Mouse (Mus musculus) lung, embryonic 16.5 days (tissue): ENCODE measurements around the gene Ndc1. TPM values are rescaled to one million over a fixed set of nuclear protein-coding genes. Genes with fewer than 3 reads are reported as not detected.

Experiments
- ATAC-seq: fragments of 200-750 bp; cut with Nextera tagmentation; 2 replicates; pipeline ENCODE4 v1.8.0; 2017; ENCODE audit warnings: low read depth, mild to moderate bottlenecking, moderate library complexity
- H3K27ac ChIP-seq: fragments of 300-500 bp; sonication (generic); 2 replicates; pipeline ENCODE4 v1.5.1; 2014; ENCODE audit warnings: mild to moderate bottlenecking, control low read depth, low read length
- H3K27me3 ChIP-seq: fragments of 300-500 bp; sonication (generic); 2 replicates; pipeline ENCODE4 v1.6.1; 2014; ENCODE audit warnings: low read depth, low read length, mixed read lengths; ENCODE audit not compliant: control insufficient read depth, insufficient read depth
- H3K36me3 ChIP-seq: fragments of 300-500 bp; sonication (generic); 2 replicates; pipeline ENCODE4 v1.6.1; 2014; ENCODE audit warnings: low read length; ENCODE audit not compliant: control insufficient read depth, insufficient read depth
- H3K4me1 ChIP-seq: fragments of 300-500 bp; sonication (generic); replicated peaks from 2 replicates; pipeline ENCODE4 v1.6.1; 2014; ENCODE audit warnings: low read length, mixed read lengths; ENCODE audit not compliant: control insufficient read depth, insufficient read depth
- H3K4me2 ChIP-seq: fragments of 300-500 bp; sonication (generic); 2 replicates; pipeline ENCODE4 v1.6.1; 2014; ENCODE audit warnings: low read depth, low read length, control low read depth
- H3K4me3 ChIP-seq: fragments of 300-500 bp; sonication (generic); 2 replicates; pipeline ENCODE4 v1.5.1; 2014; ENCODE audit warnings: mild to moderate bottlenecking, low read length, control low read depth
- H3K9ac ChIP-seq: fragments of 300-500 bp; sonication (generic); 2 replicates; pipeline ENCODE4 v1.6.1; 2014; ENCODE audit warnings: low read length, control low read depth
- H3K9me3 ChIP-seq: fragments of 300-500 bp; sonication (generic); 2 replicates; pipeline ENCODE4 v1.6.1; 2016; ENCODE audit warnings: low read length; ENCODE audit not compliant: control insufficient read depth
- WGBS: fragments of 180-500 bp; shearing (Covaris S2); extraction: QIAGEN DNeasy Blood & Tissue Kit; methylation state at CpG from one replicate; pipeline ENCODE4 v1.1.7; 2014; 5-methylcytosine and 5-hydroxymethylcytosine counted together
- polyA plus RNA-seq: library from polyadenylated mRNA; unstranded; fragments of >200 nt; fragmentation: Nextera tagmentation; extraction: Ambion mirVana; gene quantifications from 2 replicates; pipeline ENCODE4 v1.2.1, GENCODE M21; 2015

Ndc1 gene
- polyA plus RNA-seq, 1 experiment from 2014 or later: 34.8 TPM

- 43% methylated on average over 16 of the region's 16 CpGs for WGBS
- H3K27me3 ChIP-seq: peaks cover 18% of the 10 kb centered on the region
- H3K9ac ChIP-seq: no peak overlapping the region
- H3K27ac ChIP-seq: no peak overlapping the region
- no peak for ATAC-seq
- H3K36me3 ChIP-seq: no peaks in the 10 kb centered on the region
- 0 out of 2 replicates have a peak, but pooled peaks cover 5% of the 10 kb centered on the region for H3K4me1 ChIP-seq
- H3K9me3 ChIP-seq: no peaks in the 10 kb centered on the region
- H3K4me3 ChIP-seq: no peak overlapping the region
- no peak overlapping the region for H3K4me2 ChIP-seq
Observed at GRCm38 (mm10) chr4:107442891-107443483, 75.4 kb downstream of the Ndc1 start.

GRCm38 (mm10) chr4:107443621-107444020 is 76.0 kb downstream of the Ndc1 start:
- Histone ChIP-seq H3K9me3 (no peaks in the 10 kb centered on the region), H3K27me3 (peaks cover 15% of the 10 kb centered on the region), H3K27ac (no peak overlapping the region), H3K4me1 (0 out of 2 replicates have a peak, but pooled peaks cover 5% of the 10 kb centered on the region), H3K4me2 (no peak overlapping the region), H3K9ac (no peak overlapping the region), H3K4me3 (no peak overlapping the region), H3K36me3 (no peaks in the 10 kb centered on the region)
- ATAC-seq: no peak
- 69% methylated on average over 11 of the region's 11 CpGs for WGBS

GRCm38 (mm10) chr4:107448481-107448880 is 80.9 kb downstream of the Ndc1 start:
- no peak for ATAC-seq
- 83% methylated on average over 6 of the region's 6 CpGs for WGBS
- Histone ChIP-seq H3K27ac (no peak overlapping the region), H3K36me3 (no peaks in the 10 kb centered on the region), H3K27me3 (no peaks in the 10 kb centered on the region), H3K4me1 (no peaks in the 10 kb centered on the region), H3K9me3 (no peaks in the 10 kb centered on the region), H3K4me2 (no peak overlapping the region), H3K4me3 (no peak overlapping the region), H3K9ac (no peak overlapping the region)

GRCm38 (mm10) chr4:107449519-107449918 is 81.9 kb downstream of the Ndc1 start:
- no peaks in the 10 kb centered on the region for H3K9me3 ChIP-seq
- no peak for ATAC-seq
- H3K36me3 ChIP-seq: no peaks in the 10 kb centered on the region
- 83% methylated on average over 13 of the region's 13 CpGs for WGBS
- H3K4me1 ChIP-seq: no peaks in the 10 kb centered on the region
- H3K27me3 ChIP-seq: no peaks in the 10 kb centered on the region
- no peak overlapping the region for H3K4me3 ChIP-seq
- H3K9ac ChIP-seq: no peak overlapping the region
- H3K4me2 ChIP-seq: no peak overlapping the region
- H3K27ac ChIP-seq: no peak overlapping the region

- Histone ChIP-seq H3K36me3 (no peaks in the 10 kb centered on the region), H3K4me2 (no peak overlapping the region), H3K4me1 (no peaks in the 10 kb centered on the region), H3K27ac (no peak overlapping the region), H3K27me3 (no peaks in the 10 kb centered on the region), H3K4me3 (no peak overlapping the region), H3K9me3 (no peaks in the 10 kb centered on the region), H3K9ac (no peak overlapping the region)
- WGBS: 74% methylated on average over 18 of the region's 18 CpGs
- no peak for ATAC-seq
Observed at GRCm38 (mm10) chr4:107452266-107453015, 84.9 kb downstream of the Ndc1 start.

- WGBS: 60% methylated on average over 16 of the region's 16 CpGs
- Histone ChIP-seq H3K27ac (no peak overlapping the region), H3K36me3 (no peaks in the 10 kb centered on the region), H3K4me3 (no peak overlapping the region), H3K27me3 (no peaks in the 10 kb centered on the region), H3K4me1 (no peaks in the 10 kb centered on the region), H3K9me3 (no peaks in the 10 kb centered on the region), H3K9ac (no peak overlapping the region), H3K4me2 (no peak overlapping the region)
- ATAC-seq: peak; percentile 48
Observed at GRCm38 (mm10) chr4:107453141-107453984, 85.8 kb downstream of the Ndc1 start.

GRCm38 (mm10) chr4:107457602-107458001 is 90.0 kb downstream of the Ndc1 start:
- Histone ChIP-seq H3K4me2 (no peak overlapping the region), H3K36me3 (no peaks in the 10 kb centered on the region), H3K4me3 (no peak overlapping the region), H3K9ac (no peak overlapping the region), H3K27me3 (no peaks in the 10 kb centered on the region), H3K9me3 (no peaks in the 10 kb centered on the region), H3K27ac (no peak overlapping the region), H3K4me1 (no peaks in the 10 kb centered on the region)
- no peak for ATAC-seq
- 51% methylated on average over 12 of the region's 12 CpGs for WGBS

GRCm38 (mm10) chr4:107458907-107459306 is 91.3 kb downstream of the Ndc1 start:
- H3K4me3 ChIP-seq: no peak overlapping the region
- no peak overlapping the region for H3K9ac ChIP-seq
- H3K4me1 ChIP-seq: no peaks in the 10 kb centered on the region
- H3K27ac ChIP-seq: no peak overlapping the region
- no peaks in the 10 kb centered on the region for H3K36me3 ChIP-seq
- H3K27me3 ChIP-seq: no peaks in the 10 kb centered on the region
- 63% methylated on average over 17 of the region's 17 CpGs for WGBS
- H3K9me3 ChIP-seq: no peaks in the 10 kb centered on the region
- no peak overlapping the region for H3K4me2 ChIP-seq
- no peak for ATAC-seq

- H3K4me3 ChIP-seq: no peak overlapping the region
- no peaks in the 10 kb centered on the region for H3K4me1 ChIP-seq
- no peak for ATAC-seq
- no peaks in the 10 kb centered on the region for H3K27me3 ChIP-seq
- H3K9me3 ChIP-seq: no peaks in the 10 kb centered on the region
- no peak overlapping the region for H3K27ac ChIP-seq
- H3K9ac ChIP-seq: no peak overlapping the region
- no peaks in the 10 kb centered on the region for H3K36me3 ChIP-seq
- 83% methylated on average over 2 of the region's 2 CpGs for WGBS
- H3K4me2 ChIP-seq: no peak overlapping the region
Observed at GRCm38 (mm10) chr4:107459461-107459860, 91.9 kb downstream of the Ndc1 start.
